Mouse (Mus musculus): ENCODE results near the gene Polr2a.
"Not testable (repeated sequence)": the region's sequence is repeated elsewhere in the genome, so short reads cannot be mapped to it uniquely, and the experiment has no call there.

The Polr2a gene

DNA sequence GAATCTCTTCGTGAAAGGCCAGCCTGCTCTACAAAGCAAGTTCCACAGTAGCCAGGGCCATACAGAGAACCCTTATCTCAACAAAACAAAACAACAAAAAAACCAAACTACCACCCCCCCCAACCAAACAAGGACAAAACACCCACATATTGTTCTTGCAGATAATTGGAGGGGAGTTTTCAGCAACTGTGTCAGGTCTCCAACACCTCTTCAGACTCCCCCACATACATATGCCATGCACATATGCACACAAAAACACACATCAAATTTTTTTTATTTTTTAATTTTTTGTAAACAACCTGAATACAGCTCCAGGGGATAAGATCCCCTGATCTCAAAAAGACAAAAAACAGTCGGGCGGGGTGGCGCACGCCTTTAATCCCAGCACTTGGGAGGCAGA lies 4.2 kb downstream of the Polr2a start:
- DNase-seq (ENCODE audit: extremely low spot score), result no peak

DNA sequence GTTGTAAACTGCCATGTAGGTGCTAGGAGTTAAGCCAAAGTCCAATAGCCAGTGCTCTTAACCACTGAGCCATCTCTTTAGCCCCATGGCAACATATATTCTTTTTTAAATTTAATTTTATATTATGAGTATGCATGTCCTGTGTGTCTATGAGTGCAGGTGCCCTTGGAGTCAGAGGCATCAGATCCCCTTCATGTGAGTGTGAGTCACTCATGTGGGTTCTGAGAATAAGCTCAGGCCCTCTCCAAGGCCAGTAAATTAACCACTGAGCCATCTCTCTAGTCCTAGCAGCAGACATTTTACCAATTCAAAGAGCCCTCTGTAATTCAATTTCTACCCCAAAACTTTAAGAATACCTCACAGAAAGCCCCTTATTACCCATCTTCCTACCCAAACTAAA lies 5.8 kb downstream of the Polr2a start:
- DNase-seq (ENCODE audit: extremely low spot score), result no peak

DNA sequence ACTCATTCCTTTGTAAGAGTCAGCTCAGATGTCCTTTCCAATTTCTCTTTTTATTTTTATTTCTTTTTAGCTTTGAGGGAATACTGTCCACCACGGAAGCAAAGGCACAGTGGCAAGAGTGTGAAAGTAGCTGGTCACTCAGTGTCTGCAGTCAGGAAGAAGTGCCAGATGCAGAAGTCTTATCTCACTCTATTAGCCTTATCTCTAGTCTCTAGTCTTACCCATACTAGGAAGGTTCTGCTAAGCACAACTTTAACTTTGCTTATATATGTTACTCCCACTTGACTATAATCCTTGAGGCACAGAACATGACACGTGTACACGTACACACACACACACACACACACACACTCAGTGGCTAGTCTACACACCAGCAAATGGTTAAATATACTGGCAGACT lies 6.8 kb downstream of the Polr2a start:
- DNase-seq (ENCODE audit: extremely low spot score), result no peak

DNA sequence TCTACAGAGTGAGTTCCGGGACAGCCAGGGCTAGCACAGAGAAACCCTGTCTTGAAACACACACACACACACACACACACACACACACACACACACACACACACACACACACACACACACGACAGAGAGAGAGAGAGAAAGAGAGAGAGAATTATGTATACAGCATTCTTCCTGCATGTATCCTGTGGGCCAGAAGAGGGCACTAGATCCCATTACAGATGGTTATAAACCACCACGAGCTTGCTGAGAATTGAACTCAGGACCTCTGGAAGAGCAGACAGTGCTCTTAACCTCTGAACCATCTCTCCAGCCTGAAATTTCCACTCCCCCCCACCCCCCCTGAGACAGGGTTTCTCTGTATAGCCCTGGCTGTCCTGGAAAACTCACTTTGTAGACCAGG lies 27.0 kb downstream of the Polr2a start:
- DNase-seq (ENCODE audit: extremely low spot score), result not testable (repeated sequence)

DNA sequence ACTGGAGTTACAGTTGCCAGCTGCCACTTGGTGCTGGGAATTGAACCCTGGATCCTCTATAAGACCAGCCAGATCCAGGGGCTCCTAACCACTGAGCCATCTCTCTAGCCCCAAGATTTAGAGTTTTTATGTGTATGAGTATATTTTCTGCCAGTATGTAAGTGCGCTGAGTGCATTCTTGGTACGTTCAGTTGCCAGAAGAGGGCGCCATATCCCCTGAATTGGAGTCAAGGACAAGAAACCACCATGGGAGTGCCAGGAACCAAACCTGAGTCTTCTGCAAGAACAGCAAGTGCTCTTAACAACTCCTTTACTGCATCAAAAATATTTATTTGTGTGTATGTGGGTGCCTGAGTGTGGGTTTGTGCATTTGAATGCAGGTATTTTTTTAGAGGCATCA lies 29.4 kb downstream of the Polr2a start:
- peak; percentile 65 for DNase-seq (ENCODE audit: extremely low spot score)

DNA sequence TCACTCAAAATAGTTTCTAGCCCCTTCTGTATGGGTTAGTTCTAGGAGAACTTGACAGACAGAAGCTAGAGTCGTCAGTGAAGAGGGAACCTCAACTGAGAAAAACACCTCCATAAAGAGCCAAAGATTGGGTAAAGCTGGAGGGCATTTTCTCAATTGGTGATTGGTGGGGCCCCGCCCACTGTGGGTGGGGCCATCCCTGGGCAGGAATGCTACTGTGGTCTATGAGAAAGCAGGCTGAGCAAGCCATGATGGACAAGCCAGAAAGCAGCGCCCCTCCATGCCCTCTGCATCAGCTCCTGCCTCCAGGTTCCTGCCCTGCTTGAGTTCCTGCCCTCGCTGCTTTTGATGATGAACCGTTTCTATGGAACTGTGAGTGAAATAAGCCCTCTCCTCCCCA lies 32.5 kb downstream of the Polr2a start:
- DNase-seq (ENCODE audit: extremely low spot score), result no peak

DNA sequence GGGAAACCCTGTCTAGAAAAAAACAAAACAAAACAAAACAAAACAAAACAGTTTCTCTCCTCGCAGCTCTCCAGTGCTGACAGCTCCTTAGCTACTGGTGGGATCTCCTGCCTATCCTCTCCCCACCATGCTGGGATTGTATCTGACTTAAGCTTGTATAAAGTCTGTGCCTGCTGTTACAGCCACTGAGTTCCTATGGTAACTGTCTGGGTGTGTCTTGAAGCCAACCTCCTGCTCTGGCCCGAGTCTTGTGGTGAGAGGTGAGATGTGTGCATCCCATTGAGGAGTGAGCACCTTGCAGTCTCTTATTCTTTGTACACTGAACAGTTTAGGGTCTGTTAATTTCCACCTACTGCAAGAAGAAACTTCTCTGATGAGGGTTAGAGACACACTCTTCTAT lies 35.4 kb downstream of the Polr2a start:
- no peak for DNase-seq (ENCODE audit: extremely low spot score)

DNA sequence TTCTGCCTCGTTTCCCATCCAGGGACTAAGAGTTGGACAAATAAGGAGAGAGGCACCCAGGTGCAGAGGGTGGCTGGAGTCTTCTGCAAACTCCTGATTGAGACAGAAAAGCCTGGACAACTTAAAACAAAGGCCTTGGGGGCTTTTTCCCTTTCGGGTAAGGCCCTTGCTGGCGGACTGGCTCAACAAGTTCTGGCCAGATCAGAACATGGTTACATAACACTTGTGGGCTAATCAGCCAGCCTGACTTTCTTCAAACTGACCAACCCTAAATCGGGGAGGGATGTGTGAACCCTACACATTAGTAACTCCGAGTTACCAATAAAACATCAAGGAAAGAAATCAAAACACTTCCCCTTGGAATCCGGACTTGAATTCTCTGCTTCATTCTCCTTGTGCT lies 37.6 kb downstream of the Polr2a start:
- no peak for DNase-seq (ENCODE audit: extremely low spot score)

DNA sequence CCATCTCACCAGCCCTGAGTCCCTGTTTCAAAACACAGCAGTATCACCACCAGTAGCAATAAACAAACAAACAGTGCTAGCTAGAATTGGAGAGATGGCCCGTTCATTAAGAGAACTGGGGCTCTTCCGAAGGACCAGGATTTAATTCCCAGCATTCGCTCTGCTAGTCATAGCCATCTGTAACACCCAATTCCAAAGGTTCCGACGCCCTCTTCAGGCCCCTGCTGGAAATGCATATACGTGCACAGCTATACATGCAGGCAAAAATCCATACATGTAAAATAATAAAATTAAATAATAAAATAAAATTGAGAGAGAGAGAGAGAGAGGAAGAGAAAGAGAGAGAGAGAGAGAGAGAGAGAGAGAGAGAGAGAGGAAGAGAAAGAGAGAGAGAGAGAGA lies 39.0 kb downstream of the Polr2a start:
- DNase-seq (ENCODE audit: extremely low spot score), result no peak

DNA sequence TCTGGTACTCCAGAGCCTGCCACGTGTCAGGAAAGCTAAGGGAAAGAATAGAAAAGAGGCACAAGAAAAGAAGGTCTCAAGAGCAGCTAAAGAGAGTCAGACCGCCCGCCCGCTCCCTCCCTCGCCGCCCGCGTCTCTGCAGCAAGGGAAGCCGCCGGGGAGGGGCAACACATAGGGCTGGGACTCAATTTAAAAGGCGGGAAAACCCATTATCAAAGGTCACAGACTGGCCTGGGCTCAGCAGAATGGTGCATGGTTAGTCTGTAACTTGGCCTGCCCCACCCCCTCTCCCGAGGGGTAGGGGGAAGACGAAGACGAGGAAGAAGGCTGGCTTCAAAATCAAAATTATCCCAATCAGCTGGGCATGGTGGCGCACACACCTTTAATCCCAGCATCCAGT lies 39.8 kb downstream of the Polr2a start:
- no peak for DNase-seq (ENCODE audit: extremely low spot score)

DNA sequence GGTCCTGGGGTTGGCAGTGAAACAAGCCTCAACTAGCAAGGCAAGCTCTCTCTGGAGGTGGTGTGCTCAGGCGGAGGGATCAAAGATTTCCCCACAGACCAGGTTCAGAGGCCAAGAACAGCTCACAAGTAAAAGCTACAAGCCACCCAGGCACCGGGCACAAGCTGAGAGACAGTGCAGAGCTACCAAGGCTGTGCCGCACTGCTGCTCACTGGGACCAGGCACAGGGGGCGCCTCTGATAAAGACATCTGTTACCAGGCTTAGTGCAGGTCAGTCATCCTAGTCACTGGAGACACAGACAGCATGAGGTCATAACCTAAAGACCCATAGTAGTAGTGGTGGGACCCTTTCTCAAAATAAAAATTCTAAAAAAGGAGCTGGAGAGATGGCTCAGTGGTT lies 41.5 kb downstream of the Polr2a start:
- DNase-seq (ENCODE audit: extremely low spot score), result no peak

DNA sequence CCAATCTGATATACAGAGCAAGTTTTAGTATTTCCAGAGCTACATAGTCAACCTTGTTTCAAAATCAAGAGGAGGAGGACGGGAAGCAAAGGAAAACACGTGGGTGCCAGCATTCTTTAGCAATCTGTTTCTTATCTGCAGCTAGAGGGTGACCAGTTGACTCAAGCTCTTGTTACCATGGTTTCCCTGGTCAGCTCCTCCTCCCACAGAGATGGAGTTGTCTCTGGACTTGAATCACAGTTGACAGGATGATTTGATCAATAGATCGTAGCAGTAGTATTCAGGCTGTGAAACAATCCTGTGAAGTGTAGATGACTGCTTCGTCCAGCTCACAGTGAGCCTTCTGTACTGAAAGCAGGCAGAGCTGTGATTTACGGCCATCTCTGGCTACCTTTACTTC lies 42.5 kb downstream of the Polr2a start:
- DNase-seq (ENCODE audit: extremely low spot score), result peak; percentile 37

DNA sequence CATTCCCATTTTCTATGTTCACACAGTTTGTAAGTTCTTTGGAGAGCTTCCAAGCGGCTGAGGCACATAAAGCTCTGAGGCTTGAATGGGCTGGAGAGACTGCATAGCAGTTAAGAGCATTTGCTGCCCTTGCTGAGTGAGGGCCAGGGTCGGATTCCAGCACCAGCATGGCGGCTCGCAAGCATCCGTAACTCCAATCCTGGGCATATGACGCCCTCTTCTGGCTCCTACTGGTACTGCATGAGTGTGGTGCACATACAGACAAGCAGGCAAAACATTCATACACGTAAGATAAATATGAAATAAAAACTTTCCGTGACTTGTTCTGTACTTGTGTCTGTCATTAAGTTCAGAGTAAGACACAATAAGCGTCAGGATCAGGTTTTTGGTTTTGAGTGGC lies 43.0 kb downstream of the Polr2a start:
- DNase-seq (ENCODE audit: extremely low spot score), result peak; percentile 43

DNA sequence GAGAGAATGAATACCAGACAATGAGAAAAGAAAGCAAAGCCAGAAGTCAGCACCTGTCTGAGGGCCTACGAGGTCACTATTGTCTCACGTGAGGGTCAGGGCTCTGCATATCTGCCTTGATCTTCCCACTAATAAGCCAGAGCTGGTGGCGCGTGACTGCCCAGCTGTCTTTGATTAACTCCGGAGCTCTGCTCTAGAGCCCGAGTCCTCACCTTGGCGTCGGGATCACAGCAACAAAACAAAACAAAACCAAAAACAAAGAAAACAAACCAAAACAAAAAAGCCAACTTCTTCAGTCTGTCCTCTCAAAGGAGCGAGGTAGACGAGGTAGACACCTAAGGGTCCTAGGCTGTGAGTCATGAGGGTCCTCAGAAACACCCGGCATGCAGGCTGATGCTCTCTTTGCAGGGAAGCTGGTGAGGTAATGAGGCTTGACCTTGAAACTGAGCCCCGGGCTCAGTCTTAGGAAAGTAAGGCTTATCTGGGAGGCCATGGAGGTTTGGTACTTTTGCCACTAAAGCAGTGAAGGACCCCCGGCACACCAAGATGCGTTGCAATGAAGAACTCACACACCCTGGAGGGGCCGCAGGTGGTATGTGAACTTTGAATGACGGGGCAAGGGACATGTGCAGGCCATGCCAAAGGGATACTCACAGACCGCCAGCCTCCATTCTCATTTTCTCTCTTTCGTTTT lies 43.7 kb downstream of the Polr2a start:
- DNase-seq (ENCODE audit: extremely low spot score), result no peak

DNA sequence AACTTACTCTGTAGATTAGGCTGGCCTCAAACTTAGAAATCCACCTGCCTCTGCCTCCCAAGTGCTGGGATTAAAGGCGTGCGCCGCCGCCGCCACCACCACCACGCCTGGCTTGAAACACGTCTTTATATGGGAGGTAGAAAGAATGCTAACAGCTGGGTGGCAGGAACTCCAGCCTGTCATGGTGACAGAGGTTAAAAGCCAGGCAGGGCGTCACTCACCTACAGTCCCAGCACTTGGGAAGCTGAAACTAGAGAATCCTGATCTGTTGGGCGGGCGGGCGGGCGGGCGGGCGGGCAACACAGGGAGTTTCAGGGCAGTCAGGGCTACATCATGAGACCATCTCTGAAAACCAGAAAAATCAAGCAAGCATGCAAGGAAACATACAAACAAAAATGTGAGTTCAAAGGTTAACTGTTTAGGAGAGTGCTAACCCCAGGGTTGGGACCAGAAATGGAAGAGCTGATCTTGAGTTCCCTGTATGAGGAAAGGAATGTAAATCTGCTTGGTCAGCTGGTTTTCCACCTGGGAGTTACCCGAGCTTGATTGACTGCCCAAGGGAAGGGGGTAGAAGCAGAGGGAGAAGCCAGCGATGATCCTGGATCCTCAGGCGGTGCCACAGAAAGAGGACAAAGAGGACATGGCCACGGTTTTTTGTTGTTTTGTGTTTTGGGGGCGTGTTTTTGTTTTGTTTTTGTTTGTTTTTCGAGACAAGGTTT lies 45.3 kb downstream of the Polr2a start:
- no peak for DNase-seq (ENCODE audit: extremely low spot score)

DNA sequence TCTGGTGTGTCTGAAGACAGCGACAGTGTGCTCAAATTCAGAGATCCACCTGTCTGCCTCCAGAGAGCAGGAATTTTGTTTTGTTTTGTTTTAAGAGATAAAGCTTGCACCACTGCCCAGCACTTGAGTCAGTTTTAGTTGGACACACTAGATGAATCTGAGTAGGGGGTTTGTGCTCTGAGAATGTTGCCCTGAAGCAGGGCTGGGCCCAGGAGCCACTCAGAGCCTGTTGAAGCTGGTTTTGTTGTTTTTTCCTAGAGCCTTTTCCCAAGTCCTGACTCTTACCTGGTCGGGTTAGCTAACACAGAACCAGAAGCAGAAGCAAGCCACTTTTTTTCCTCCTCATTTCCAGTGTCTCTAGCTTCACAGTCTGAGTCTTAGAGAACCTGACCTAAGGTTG lies 47.4 kb downstream of the Polr2a start:
- DNase-seq (ENCODE audit: extremely low spot score), result no peak

DNA sequence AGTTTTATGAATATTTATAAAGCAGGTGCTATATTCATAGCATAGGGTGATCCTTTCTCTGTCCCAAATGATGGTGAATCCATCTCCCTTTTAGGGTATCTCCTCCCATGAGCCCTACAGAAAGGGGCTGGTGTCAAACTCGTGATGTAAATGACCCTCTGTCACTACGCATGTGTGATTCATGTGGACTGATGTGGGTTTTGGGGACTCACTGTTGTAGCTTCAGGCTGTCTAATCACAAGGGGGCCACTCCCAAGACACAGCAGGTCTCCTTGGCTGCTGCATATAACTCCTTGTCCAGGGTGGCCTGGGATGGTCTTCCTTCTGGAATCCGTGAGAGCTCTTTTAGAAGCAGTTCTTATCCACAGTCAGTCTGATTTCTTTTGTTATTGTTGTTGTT lies 48.0 kb downstream of the Polr2a start:
- DNase-seq (ENCODE audit: extremely low spot score), result no peak

DNA sequence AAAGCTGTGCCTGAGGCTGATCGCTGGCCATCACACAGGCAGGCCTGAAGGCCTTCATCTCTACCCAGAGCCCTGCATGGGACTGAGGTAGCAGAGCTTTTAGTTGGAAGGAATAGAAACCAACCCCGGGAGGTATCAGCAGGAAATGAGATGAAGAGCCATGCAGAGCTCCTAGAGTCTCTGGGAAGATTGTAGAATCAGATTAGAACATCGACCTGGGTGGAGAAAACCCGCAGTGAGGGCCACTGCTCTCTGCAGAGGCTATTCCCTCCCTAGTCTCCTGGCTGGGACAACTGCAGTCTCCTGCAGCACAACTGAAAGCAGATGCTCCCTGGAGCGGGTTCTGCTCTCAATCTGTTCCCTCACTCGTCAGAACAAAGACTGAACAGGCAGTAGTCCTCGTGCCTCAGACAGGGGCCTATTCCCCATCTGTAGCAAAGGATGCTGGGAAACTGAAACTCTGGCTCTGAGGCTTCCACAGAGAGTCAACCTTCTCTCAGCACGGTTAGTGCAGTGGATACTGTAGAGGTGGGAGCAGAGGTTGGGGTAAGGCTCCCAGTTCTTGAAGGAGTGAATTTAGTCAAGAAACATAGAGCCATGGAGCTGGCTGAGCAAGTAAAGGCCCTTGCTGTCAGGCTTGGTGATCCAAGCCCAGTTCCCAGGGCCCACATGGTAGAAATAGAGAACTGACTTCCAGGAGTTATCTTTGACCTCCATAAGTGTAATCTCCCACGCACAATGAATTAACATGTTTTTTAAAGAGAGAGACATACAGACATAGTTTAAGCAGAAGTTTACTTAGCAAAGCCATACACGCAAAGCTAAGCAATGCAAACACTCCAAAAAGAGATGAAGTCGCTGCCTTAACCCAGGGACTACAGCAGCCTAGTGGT lies 48.6 kb downstream of the Polr2a start:
- DNase-seq (ENCODE audit: extremely low spot score), result no peak

DNA sequence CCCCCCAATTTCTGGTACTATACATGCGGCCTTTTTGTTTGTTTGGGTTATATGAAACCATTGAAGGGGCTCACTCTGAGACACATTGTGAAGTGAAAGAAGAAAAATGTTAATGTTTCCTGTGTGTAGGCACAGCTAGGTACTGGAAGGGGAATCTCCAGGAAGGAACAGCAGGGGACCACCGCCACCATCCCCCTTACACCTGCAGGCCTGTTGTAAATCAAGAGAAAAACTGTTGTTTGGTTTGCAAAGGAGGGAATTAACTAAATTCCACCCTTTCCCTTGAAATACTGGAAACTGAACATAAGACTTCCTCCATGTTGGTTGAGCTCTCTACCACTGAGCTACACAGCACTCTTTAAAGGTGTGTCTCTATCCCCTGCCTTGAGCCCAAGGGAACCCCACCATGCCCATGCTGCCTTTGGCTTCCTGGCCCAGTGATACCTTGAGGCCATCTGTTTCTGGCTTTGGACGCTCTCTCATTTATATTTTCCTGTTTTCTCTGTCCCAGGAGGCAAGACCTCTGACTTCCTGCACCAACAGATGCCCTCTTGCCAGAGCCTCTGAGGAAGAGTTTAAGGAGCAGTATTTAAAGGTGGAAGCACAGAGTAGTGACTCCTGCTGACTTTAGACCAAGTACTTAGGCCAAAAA lies 49.7 kb downstream of the Polr2a start:
- no peak for DNase-seq (ENCODE audit: extremely low spot score)

DNA sequence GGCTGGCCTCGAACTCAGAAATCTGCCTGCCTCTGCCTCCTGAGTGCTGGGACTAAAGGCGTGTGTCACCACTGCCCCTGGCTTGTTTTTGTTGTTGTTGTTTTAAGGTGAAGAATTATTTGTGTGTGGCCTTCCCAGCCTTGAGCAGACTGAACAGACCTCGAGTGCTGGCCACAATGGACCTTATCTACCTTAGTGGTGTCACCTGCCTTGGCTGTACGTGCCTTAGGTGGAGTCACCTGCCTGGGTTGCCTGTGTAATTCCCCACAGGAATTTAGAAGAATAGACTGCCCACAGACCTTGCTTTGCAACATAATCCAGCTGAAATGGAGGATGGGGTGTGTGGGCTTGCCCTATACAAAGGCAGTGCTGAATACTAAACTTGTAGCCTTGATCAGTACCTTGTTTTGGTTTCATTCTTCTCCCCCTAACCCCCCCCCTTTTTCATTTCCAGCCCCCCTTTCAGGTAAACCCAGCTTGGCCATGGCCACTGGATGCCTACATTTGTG lies 50.5 kb downstream of the Polr2a start:
- no peak for DNase-seq (ENCODE audit: extremely low spot score)

DNA sequence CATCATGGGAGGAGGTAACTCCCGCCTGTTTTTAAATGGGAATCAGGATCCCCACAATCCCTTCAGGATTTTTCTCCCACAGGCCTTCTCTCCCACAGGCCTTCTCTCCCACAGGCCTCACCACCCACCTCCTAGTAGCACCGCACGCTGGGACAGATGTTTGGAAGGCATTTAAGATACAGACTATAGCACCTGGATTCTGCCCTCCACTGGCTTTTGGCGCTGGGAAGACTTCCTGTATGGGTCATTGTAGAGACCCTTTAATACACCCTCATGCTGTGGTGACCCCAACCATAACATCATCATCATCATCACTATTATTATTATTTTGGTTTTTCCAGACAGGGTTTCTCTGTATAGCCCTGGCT lies 51.0 kb downstream of the Polr2a start:
- no peak for DNase-seq (ENCODE audit: extremely low spot score)

All from embryo, embryonic 9.5 days (tissue).